Mouse (Mus musculus): ENCODE data around the gene Timp2.
A peak's percentile ranks its signal among the peaks of the same experiment; 100 is the strongest.
"Not testable (repeated sequence)": the region's sequence is repeated elsewhere in the genome, so short reads cannot be mapped to it uniquely, and the experiment has no call there.

Timp2 gene

GRCm38 (mm10) chr11:118330777-118331176 is 24.8 kb downstream of the Timp2 start:
- DNase-seq = no peak

GRCm38 (mm10) chr11:118330361-118330760 is 25.2 kb downstream of the Timp2 start:
- DNase-seq = no peak

- DNase-seq = no peak
Observed at GRCm38 (mm10) chr11:118328947-118329346, 26.6 kb downstream of the Timp2 start.

GRCm38 (mm10) chr11:118328511-118328910 is 27.0 kb downstream of the Timp2 start:
- DNase-seq = no peak

GRCm38 (mm10) chr11:118326991-118327971 is 28.3 kb downstream of the Timp2 start:
- DNase-seq = peak in 1 of 2 experiments; percentile 20

- DNase-seq = no peak
Observed at GRCm38 (mm10) chr11:118326491-118326890, 29.0 kb downstream of the Timp2 start.

- no peak for DNase-seq
Observed at GRCm38 (mm10) chr11:118324541-118324940, 31.0 kb downstream of the Timp2 start.

GRCm38 (mm10) chr11:118323974-118324373 is 31.6 kb downstream of the Timp2 start:
- DNase-seq = no peak

- DNase-seq = no peak
Observed at GRCm38 (mm10) chr11:118322647-118323046, 32.9 kb downstream of the Timp2 start.

- peak in 1 of 2 experiments; percentile 22 for DNase-seq
Observed at GRCm38 (mm10) chr11:118321971-118322370, 33.6 kb downstream of the Timp2 start.

- DNase-seq = no peak
Observed at GRCm38 (mm10) chr11:118321500-118321899, 34.0 kb downstream of the Timp2 start.

GRCm38 (mm10) chr11:118318678-118319077 is 36.9 kb downstream of the Timp2 start:
- DNase-seq = peak in 1 of 2 experiments; percentile 11

- peak; percentile 27 to 33 for DNase-seq
Observed at GRCm38 (mm10) chr11:118317129-118317528, 38.4 kb downstream of the Timp2 start.

GRCm38 (mm10) chr11:118316231-118316806 is 39.2 kb downstream of the Timp2 start:
- no peak for DNase-seq

- no peak for DNase-seq
Observed at GRCm38 (mm10) chr11:118312132-118312723, 43.3 kb downstream of the Timp2 start.

GRCm38 (mm10) chr11:118307962-118308361 is 47.6 kb downstream of the Timp2 start:
- not testable (repeated sequence) for DNase-seq

- not testable (repeated sequence) for DNase-seq
Observed at GRCm38 (mm10) chr11:118303959-118304358, 51.6 kb downstream of the Timp2 start.

- DNase-seq = no peak
Observed at GRCm38 (mm10) chr11:118298810-118299209, 56.7 kb downstream of the Timp2 start.

GRCm38 (mm10) chr11:118297967-118298366 is 57.6 kb downstream of the Timp2 start:
- no peak for DNase-seq

GRCm38 (mm10) chr11:118295026-118295425 is 60.5 kb downstream of the Timp2 start:
- no peak for DNase-seq

GRCm38 (mm10) chr11:118292671-118293070 is 62.9 kb downstream of the Timp2 start:
- DNase-seq = no peak

GRCm38 (mm10) chr11:118289999-118290889 is 65.3 kb downstream of the Timp2 start, which contains the start of gene Usp36:
Usp36 (minus strand) TSS chr11:118290244.
- DNase-seq = peak; percentile 100

Measured in kidney, adult 8-10 months (tissue).